8 mouse cellular contexts compared by ENCODE assay signal in the genomic region with DNA sequence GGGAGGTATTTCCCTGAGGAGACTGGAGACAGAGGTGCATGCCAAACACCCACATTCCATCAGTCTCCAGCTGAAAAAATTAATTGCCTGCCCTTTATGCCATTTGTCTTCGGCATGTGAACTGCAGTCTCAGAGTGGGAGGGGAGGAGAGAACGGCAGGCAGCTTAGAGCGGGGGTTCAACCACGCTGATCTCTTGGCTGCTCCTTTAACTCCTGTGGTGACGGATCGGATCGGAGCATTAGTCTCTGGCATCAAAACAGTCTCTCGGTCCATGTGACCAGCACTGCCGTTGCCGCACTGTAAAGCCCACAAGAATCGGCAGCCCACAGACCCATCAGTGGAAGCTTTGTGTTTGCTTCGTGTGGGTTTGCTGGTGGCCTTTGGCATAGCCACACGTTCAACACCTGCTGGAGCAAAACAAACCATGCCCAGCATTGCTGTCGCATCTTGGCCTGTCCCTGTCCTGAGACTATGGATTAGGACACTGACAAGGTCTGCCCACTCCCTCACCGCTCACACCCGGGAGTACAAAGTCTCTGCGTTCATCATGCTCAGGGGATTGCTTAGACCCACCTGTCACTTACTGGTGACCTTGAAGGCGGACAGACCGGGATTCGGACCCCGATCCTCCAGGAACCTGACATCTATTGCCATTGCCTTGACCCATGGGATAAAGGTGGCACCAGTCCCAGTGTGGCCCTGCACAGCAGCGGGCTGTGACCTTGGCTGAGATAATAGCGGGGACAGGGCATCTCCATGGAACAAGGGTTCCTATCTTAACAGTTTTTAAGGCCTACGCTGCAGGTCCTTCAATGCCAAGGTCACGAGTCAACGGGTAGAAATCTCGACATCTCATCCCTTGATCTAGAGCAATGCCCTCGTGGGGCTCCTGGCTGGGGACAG. TPM values are rescaled to one million over a fixed set of nuclear protein-coding genes. Genes with fewer than 3 reads are reported as not detected.
DNase-seq lines count a peak whose midpoint lies in the region; ATAC-seq and TF ChIP-seq lines count a peak whose summit lies in the region.

No protein-coding gene starts in this region.

- no peak; the same call in 1 of the 2 replicates for TF ChIP-seq CTCF in intestine, postnatal 0 days (IDR thresholded peaks at IDR 0.05; ENCODE audit: low read depth)

- no peaks in the 10 kb centered on the region; the same call in 1 of the 2 replicates for H3K9me3 ChIP-seq in forebrain, embryonic 13.5 days (replicated peaks)
- no peaks in the 10 kb centered on the region for H3K9me3 ChIP-seq in intestine, postnatal 0 days (ENCODE audit: control insufficient read depth)
- H3K9me3 ChIP-seq in midbrain, embryonic 11.5 days (ENCODE audit: control insufficient read depth, low read length), result no peaks in the 10 kb centered on the region

- H3K36me3 ChIP-seq in forebrain, embryonic 13.5 days (ENCODE audit: poor library complexity, severe bottlenecking), result no peaks in the 10 kb centered on the region
- no peaks in the 10 kb centered on the region for H3K36me3 ChIP-seq in intestine, postnatal 0 days (ENCODE audit: control insufficient read depth, insufficient read depth)
- no peaks in the 10 kb centered on the region for H3K36me3 ChIP-seq in midbrain, embryonic 11.5 days (ENCODE audit: control insufficient read depth, insufficient read depth, low read length)

- peak; percentile 41 for DNase-seq in left cerebral cortex, postnatal 4 days
- DNase-seq in left cerebral cortex, postnatal 36 days (ENCODE audit: low spot score in 2 of 2), result no peak
- DNase-seq in midbrain, embryonic 11.5 days (ENCODE audit: low spot score, missing footprints), result peak; percentile 94
- DNase-seq in frontal cortex, adult 2 months (ENCODE audit: extremely low spot score in 1 of 2, low spot score in 1 of 2), result no peak

- H3K9ac ChIP-seq in forebrain, embryonic 13.5 days, result peak overlapping the region; percentile 65
- peak overlapping the region; percentile 67 for H3K9ac ChIP-seq in intestine, postnatal 0 days (ENCODE audit: low read depth, low read length)
- peak overlapping the region; percentile 67 for H3K9ac ChIP-seq in midbrain, embryonic 11.5 days (ENCODE audit: low read length)

- H3K4me3 ChIP-seq in forebrain, embryonic 13.5 days, result peak overlapping the region; percentile 42
- H3K4me3 ChIP-seq in intestine, postnatal 0 days (ENCODE audit: low read depth, low read length), result peak overlapping the region; percentile 49
- peak overlapping the region; percentile 36 for H3K4me3 ChIP-seq in midbrain, embryonic 11.5 days (ENCODE audit: low read depth, low read length)

- peak overlapping the region; percentile 59 for H3K27ac ChIP-seq in forebrain, embryonic 13.5 days
- peak overlapping the region; percentile 64 for H3K27ac ChIP-seq in intestine, postnatal 0 days (ENCODE audit: low read depth, low read length)
- H3K27ac ChIP-seq in midbrain, embryonic 11.5 days (ENCODE audit: low read depth, low read length), result no peak overlapping the region

- 10% methylated on average over 28 of the region's 28 CpGs for WGBS in forebrain, embryonic 13.5 days
- 32% methylated on average over 28 of the region's 28 CpGs for WGBS in intestine, postnatal 0 days
- WGBS in midbrain, embryonic 11.5 days, result 7% methylated on average over 28 of the region's 28 CpGs

- H3K4me2 ChIP-seq in forebrain, embryonic 13.5 days, result peak overlapping the region; percentile 68
- peak overlapping the region; percentile 93 for H3K4me2 ChIP-seq in intestine, postnatal 0 days (replicated peaks; ENCODE audit: low read depth)
- H3K4me2 ChIP-seq in midbrain, embryonic 11.5 days, result peak overlapping the region; percentile 71

- intact Hi-C loops in left cerebral cortex, postnatal 4 days (cut with DNase I), result no loop called here
- intact Hi-C loops in left cerebral cortex, postnatal 36 days (cut with DNase I), result loop anchor here (5.0 kb wide), 1 partner anchor 75 kb away; the partner anchor contains the start of gene Atp1b3

- ATAC-seq in activated CD4-positive, CD25-positive, alpha-beta regulatory T cell, adult 4 months, result peak; percentile 24
- ATAC-seq in forebrain, embryonic 13.5 days, result peak; percentile 46
- 0 out of 2 replicates have a peak, but pooled peaks have one; percentile 8 for ATAC-seq in intestine, postnatal 0 days
- ATAC-seq in midbrain, embryonic 11.5 days (ENCODE audit: low FRiP score), result peak; percentile 43; the same call in 1 of the 2 replicates
- ATAC-seq in erythroblast, adult 5-6 weeks (replicated peaks; ENCODE audit: low FRiP score, poor library complexity, severe bottlenecking), result no peak

- H3K27me3 ChIP-seq in forebrain, embryonic 13.5 days, result peaks cover 20% of the 10 kb centered on the region
- H3K27me3 ChIP-seq in intestine, postnatal 0 days (replicated peaks; ENCODE audit: control insufficient read depth, insufficient read depth, low read length), result no peaks in the 10 kb centered on the region
- H3K27me3 ChIP-seq in midbrain, embryonic 11.5 days (ENCODE audit: control insufficient read depth, insufficient read depth, low read length), result peaks cover 19% of the 10 kb centered on the region

- H3K4me1 ChIP-seq in forebrain, embryonic 13.5 days, result peaks cover 27% of the 10 kb centered on the region
- H3K4me1 ChIP-seq in intestine, postnatal 0 days (replicated peaks; ENCODE audit: control insufficient read depth, insufficient read depth, low read length), result no peaks in the 10 kb centered on the region; the same call in 1 of the 2 replicates
- peaks cover 15% of the 10 kb centered on the region for H3K4me1 ChIP-seq in midbrain, embryonic 11.5 days (ENCODE audit: control insufficient read depth, insufficient read depth, low read length)

RNA-seq across cellular contexts. Expression of gene Rnf7, which starts 41.3 kb away (rescaled TPM):
- 10 to 100 TPM; 51.5 to 53.2 TPM for total RNA-seq in left cerebral cortex, postnatal 4 days (2021)
- total RNA-seq in left cerebral cortex, postnatal 36 days (2021), result 10 to 100 TPM; 56.2 to 63.1 TPM
- polyA plus RNA-seq in activated CD4-positive, CD25-positive, alpha-beta regulatory T cell, adult 4 months (2017; shearing (Covaris generic)), result 100 to 1,000 TPM; 116 to 130 TPM
- polyA plus RNA-seq in forebrain, embryonic 13.5 days (2015; fragmentation: Nextera tagmentation; extraction: Ambion mirVana), result 235 and 239 TPM in 2 replicates
- 141 and 143 TPM in 2 replicates for polyA plus RNA-seq in intestine, postnatal 0 days (2015; fragmentation: Nextera tagmentation; extraction: Ambion mirVana)
- 293 and 294 TPM in 2 replicates for polyA plus RNA-seq in midbrain, embryonic 11.5 days (2014; fragmentation: Nextera tagmentation; extraction: Ambion mirVana)
- 30.1 and 58.8 TPM in 2 replicates for total RNA-seq in erythroblast, adult 5-6 weeks (2015; ENCODE audit: low replicate concordance)
- total RNA-seq in erythroblast, adult 5-6 weeks (2017; ENCODE audit: low replicate concordance), result 10.6 and 18.3 TPM in 2 replicates
- 161 and 181 TPM in 2 replicates for polyA plus RNA-seq in frontal cortex, adult 2 months (2012; rRNA removed)

Comparison
In these comparisons a context has a peak if more than half of its experiments do, and no peak if none do; other contexts are left out.
1. DNase-seq: peak in left cerebral cortex, postnatal 4 days (single experiment) and midbrain, embryonic 11.5 days (single experiment); none in left cerebral cortex, postnatal 36 days (0 of 2) and frontal cortex, adult 2 months (0 of 2).
2. Peak in every context shown above with its lines, with median percentiles within 50 percentile points of each other: H3K4me2 ChIP-seq, H3K4me3 ChIP-seq and H3K9ac ChIP-seq.